Mouse (Mus musculus): ENCODE results near the gene Il17rb. TPM values are rescaled to one million over a fixed set of nuclear protein-coding genes. Genes with fewer than 3 reads are reported as not detected.

Gene Il17rb
- polyA plus RNA-seq (2017; shearing (Covaris generic)): 6.5 TPM

DNA sequence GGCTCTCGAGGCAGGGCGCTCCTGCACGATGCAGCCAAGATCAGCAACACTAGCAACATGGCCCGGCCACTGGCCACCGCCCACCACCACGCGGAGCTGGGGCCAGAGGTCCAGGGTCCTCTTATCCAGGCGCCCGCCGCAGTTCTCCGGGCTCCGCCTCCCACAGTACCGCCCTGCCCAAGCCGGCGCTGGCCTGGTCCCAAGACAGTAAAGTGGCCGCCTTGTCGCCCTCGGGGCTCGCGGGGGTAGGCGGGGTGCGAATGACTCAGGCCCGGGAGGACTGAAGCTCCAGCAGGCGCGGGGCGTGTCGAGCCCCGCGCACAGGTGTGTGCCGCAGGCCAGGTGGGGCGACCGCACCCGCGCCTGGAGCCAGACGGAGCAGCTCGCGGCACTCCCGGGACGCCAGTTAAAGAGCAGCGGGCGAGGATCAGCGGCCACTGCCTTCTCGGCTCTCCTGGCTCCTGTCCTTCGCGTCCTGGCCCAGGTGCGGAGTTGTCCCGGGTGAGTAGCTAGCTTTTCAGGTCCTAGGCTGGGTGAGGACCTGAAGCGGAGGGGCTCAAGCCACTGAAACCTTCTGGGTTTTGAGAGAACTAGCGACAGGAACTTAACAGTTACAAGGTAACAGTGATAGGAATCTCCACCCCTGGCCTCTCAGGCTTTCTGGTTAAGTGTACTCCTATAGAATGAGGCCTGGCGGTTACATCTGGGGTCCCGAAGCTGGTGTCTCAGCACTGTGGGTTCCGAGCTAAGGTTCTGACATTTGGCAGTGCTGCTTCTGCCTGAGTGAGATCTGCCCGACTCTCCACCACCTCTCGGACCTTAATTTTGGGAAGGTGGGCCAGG lies at the start of gene Il17rb, which contains the start of gene Chdh:
Il17rb (minus strand) TSS at position 164 of the 843 bp plus-strand sequence.
Chdh (plus strand) TSS at position 291 of the 843 bp plus-strand sequence.

GRCm38 (mm10) chr14:29978254-29979204 lies 30.2 kb downstream of the Il17rb start, which contains the start of gene Actr8:
Actr8 (plus strand) TSS chr14:29978337.

DNA sequence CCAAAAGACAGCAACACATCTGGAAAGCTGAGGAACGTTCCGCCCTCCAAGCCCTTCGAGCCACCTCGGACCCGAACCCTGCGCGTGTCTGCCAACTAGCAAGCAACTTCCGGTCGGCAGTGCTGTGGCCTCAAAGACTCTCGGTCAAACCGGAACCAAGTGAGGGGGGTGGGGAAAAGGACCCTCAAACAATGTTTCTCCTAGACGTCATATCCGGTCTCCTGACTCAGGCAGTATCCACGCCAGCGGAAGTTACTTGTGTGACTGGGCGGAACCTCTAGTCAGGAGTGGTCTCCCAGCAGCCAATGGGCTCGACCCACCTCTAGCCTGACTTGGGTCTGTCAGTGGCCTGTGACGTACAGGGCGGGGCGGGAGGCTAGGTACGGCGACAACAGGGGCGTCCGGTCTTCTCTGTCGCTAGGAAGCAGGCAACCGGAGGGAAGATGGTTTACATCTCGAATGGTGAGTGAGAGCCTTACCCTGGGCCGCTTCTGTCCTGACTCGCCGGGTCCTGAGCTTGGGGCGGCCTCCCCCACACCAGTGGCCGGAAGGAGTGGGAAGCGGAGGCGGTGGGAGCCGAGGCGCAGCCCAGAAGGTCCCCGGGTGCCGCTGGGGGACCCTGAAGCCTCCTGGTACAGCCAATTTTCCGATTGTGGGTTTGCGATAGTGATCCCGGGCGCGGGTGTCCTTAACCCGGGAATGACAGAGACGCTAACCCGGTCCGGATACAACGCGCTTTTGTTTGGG lies 40.4 kb downstream of the Il17rb start, which contains the start of gene Selenok:
Selenok (plus strand) TSS at position 234 of the 747 bp plus-strand sequence.

Other genes starting within 250 kb of the Il17rb start
- gene Selenok, start 40.6 kb downstream of the Il17rb start, polyA plus RNA-seq (2017; shearing (Covaris generic)): 217 TPM
- gene Actr8, start 30.6 kb downstream of the Il17rb start, polyA plus RNA-seq (2017; shearing (Covaris generic)): 68.8 TPM
- 3.3 TPM for gene Chdh, start 127 bp upstream of the Il17rb start, polyA plus RNA-seq (2017; shearing (Covaris generic))

Measured in CD4-positive, CD25-positive, alpha-beta regulatory T cell (primary cell).